Mouse (Mus musculus) gonadal fat pad, adult 2 months (tissue): Measurements from ENCODE around the gene Mfsd5. TPM values are rescaled to one million over a fixed set of nuclear protein-coding genes. Genes with fewer than 3 reads are reported as not detected.

Experiments used
- DNase-seq: peaks from one replicate; pipeline ENCODE4 v3.0.0-alpha.2; 2012; ENCODE audit warnings: low read depth
- polyA plus RNA-seq: library from polyadenylated mRNA; depleted of rRNA; stranded (reverse); fragments of >200 nt; gene quantifications from 2 replicates; pipeline ENCODE4 v1.2.3, GENCODE M21; 2012

Mfsd5 gene
- polyA plus RNA-seq, 1 experiment = 89.6 TPM

DNA sequence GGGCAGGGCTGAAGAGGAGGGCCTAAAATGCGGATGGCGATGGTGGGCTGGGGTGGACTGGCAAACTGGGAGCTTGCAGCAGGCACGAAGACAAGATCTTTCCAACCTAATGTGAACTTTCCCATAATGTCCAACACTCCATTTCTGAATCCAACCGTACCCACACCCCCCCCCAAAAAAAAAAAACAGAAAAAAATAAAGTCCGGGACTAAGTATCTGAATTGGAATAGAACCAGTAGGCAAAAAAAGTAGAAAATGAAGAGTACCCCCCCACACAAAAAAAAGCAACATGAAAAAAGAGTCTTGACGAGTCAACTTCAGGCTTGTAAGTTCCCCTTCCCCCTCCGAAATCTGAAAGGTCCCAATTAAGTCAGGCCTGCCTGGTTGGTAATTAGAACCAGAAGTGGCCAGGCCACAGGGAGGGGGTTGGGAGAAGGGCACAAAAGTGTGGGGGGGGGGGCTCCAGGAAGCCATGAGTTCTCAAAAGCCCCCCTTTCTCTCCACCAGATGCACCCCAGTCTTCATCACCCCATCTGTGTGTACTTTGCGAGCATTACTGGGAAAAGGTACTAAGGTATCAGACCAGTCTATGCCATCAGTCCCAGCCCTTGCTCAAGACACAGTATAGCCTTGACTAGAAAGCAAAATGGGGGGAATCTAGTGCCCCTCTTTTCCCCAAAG is 31.0 kb upstream of the Mfsd5 start:
- no peak for DNase-seq

DNA sequence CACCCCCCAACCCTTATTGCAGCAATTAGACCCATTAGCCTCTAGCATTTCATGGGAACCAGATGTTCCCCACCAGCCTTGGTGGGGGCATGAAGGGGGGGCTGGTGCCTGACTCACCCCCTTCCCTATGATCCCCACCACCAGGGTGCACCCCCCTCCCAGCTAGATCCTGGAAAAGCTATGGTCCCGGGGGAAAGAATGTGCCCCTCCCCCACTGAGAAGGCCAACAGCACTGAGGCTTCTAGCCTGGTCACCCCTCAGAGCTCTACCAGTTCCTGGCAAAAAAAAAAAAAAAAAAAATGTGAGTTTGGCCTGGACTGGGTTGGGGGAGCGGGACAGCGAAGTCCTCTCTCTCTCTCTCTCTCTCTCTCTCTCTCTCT is 30.5 kb upstream of the Mfsd5 start:
- DNase-seq = no peak

DNA sequence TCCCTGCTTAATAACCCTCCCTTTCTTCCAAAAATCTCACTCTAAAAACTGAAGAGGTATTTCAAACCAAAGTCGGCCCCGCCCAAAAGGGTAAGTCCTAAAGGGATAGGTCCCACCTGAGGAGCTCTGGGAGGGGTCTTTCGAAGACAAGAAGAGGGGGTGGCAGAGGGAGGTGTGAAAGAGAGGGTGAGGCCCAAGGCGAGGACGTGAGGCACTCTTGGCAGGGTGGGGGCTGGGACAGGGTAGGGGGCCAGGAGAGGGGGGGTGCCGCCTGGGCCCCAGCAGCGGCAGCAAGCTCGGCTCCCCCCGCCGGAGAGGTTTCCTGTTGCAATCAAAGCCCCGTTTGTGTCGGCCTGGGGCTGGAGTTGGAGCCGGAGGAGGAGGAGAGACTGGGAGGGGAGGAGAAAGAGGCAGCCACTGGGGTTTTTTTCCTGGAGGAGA is 30.0 kb upstream of the Mfsd5 start:
- DNase-seq = no peak

DNA sequence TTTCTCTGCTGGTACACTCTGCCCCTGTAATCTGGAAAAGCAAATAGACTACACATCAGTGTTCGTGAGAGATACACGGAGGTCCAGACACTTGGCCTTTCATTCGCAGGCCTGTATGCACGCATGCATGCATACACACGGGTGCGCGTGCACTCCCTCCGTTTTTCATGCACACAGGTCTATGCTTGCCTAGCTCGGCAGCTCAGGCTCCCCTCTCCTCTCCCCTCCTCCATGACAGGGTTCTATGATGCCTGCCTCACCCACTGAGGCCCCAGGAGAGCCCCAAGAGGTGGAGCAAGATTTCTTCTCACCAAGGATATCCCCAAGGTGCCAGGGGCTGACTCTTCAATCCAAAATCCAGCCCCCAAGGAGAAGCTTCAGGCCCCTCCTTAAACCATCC is 29.3 kb upstream of the Mfsd5 start:
- no peak for DNase-seq

DNA sequence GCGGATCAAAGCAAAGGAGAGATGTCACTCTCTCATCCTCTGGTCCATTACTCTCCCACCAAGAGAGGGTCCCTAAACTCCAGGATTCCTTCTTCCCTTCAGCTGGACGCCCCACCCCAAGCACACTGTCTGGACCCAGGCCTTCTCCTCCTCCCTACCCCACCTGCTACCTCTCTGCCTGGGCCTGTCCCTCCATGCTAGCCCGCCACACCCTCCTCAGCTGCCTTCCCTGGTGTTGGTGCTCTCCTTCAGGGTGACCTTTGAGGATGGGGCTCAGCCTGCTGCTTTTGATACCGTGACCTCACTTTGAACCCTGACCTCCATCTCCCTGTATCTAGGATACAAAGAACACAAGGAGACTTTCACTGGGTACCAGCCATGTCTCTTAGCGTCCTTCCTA is 28.7 kb upstream of the Mfsd5 start:
- DNase-seq = no peak

DNA sequence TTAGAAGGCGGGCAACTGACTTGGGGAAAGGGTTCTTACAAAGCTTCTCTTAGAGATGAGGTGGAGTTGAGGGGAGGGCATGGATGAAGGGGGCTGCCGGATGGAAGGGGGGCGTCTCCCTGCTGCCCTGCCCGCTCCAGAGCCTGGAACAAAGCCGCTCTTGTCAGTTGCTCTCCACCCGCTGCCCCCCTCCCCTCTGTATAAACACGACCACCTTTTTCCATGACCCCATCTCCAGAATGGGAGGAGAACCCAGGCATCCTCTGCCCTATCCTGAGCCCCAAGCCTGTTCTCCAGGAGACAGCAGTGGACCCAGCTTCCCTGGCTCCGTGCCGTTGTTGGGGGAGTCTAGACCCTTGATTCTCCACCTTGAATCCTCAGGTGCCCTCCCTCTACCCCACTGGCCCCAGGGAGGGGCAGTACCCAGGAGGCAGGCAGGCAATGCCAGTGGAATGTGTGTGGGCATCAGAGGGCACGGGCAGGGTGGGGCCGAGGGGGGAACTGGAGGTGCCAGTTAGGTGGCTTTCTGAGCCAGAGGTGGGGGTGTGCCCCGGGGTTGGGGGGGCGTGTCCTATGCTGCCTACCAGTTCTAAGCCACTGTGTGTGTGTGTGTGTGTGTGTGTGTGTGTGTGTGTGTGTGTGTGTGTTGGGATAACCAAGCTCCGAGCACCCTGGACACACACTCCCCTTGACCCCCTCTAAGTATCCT is 23.6 kb upstream of the Mfsd5 start:
- no peak for DNase-seq

DNA sequence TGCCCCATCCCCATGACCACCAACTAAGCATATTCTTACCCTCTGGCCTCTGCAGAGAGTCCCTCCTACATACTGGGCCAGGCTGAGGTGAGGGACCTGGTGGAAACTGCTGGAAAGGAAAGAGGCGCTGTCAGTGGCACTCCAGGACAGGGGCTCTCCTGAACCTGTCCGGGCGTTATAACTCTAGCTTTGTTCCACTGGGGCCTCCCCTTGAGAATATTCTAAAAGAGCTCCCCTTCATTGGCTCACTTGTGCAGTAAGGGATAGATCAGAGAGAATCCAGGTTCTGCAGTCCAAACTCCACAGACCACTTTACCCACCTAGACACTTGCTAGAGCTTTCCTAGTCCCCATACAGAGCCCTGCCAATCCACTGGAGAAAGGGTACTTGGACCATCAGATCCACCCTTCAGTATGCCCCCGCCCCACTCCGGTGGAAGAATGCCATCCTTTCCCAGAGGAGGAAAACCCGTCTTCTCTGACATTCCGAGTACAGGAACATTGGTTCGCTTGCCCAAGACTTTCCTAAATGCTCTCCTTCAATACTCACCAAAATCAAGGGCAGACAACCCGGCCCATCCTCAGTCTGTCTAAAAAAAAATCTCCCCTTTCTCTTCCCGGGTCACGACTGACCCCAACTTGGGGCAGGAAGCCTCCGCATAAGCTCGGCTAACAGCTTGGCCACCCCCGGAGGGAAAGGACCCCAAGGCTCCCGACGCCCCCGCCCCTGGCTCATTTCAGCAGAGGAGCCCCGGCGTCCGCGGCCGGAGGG is 22.6 kb upstream of the Mfsd5 start:
- DNase-seq = no peak

DNA sequence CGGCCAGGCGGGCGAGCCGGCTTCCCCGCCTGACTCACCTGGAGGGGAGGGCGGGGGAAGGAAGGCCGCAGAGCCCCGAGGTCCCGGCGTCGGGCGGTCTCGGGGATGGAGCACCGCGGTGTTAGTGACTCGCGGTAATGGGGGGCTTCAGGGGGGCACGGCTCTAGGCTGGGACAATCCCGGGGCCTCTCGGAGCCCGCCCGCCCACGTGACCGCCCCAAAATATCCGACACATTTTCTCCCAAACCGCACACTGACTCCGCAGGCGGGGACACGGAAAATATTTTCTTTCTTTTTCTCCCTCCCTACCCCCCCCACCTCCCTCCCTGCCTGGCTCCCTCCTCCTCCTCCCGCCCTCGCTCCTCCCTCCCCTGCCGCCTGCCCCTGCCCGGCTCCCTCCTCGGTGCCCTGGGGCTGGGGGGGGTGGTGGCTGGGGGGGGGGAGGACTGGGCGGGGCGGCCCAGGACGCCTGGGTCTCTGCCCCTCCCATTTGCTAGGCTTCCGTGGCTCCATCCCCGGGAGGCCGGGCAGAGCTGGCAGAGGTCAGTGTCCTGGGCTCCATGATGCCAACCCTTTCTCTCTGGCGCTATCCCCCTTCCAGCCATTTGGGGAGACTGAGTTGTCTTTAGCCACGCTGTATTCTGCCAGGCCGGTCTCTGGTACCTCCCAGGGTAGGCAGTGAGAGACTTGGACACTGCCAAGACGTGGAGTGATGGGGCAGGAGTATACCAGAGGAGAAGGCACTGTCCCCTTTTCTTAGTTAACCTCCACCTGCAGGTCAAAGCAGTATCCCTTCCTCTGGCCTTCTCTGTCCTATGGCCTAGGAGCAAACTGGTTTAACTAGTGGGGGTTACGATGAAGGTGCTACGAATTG is 21.8 kb upstream of the Mfsd5 start, which contains the start of gene Rarg:
TSS of gene Rarg (minus strand) at position 316 of the 874 bp plus-strand sequence.
- DNase-seq = no peak

DNA sequence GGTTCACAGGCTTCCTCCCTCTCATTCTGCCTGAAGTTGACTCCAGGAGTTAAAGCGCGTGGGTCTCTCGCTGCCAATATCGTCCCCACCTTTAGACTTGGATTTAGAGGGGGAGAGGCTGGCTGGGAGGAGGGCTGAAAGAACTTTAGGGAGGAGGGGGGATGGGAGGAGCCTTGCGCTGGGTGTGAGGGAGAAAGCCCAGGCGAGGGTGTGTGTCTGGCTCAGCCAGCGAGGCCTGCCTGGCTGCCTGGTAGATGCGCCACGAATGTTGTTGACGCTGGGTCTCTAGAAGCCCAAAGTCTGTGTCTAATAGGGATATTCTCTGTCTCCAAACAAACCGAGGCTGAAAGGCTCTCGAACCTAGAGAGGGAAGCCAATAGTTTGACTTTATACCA is 21.2 kb upstream of the Mfsd5 start:
- DNase-seq = no peak

DNA sequence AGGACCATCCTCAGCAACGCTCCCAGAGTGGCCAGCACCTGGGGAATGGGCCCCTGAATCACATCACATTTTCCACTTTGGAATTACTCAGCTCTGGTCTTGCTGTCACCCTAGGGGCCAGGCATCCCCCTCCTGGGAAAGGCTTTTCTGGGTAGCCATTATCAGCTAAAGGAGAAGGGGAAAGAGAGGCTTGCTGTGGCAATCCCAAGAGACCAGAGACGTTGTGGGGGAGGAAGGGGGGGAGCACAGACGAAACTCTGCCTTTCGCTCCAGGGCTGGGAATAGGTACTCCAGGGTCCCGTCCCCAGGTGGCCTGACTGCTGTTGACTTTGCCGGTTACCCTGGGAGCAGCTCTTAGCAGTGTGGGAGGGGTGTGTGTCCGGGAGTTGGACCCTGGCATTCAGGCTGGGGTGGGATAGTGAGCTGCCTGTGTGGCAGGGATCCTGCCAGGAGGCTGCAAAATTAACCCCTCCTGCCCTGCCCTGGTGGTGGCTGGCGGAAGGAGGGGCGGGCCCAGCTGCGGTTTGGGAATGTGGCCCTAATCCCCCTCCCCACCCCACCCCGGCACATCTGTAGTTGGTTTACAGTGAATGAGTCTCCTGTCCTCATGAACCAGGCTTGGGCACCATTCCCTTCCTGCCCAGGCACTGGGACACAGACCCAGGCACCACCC is 20.5 kb upstream of the Mfsd5 start:
- DNase-seq = no peak

DNA sequence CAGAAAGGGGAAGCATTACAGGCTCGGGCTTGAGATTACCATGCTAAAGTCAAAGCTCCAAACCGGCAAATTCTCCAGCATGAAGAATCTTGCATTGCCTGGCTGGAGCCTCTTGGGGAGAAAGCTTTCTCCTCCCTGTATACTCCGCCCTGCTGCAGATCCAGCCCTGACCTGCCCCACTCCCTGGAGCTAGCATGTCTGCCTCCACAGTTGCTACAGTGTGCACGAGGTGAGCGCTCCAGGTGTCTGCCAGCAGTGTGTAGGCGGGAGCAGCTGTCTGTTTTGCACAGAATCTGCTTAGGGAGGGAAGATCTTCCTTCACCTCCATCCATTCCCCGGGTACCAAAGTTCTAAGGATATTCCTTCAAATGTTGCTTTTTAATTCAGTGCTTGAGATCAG is 16.7 kb upstream of the Mfsd5 start:
- no peak for DNase-seq

DNA sequence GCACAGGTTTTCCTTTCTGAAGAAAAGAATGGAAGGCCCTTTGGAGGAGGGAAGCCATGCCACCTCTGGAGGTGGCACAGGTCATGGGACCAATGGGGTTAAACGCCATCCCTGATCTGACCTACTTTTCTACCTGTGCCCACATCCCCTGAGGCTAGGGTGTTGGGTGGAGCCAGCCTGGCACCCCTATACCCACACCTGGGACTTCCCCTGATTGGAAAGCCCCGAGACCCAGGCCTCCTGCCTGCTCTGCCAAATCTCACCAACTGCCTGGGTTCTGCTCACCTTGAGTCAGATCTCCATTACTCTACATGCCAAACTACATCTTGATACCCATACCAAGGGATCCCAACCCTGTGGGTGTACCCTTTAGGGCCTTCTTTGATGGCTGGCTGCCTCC is 16.2 kb upstream of the Mfsd5 start:
- no peak for DNase-seq

DNA sequence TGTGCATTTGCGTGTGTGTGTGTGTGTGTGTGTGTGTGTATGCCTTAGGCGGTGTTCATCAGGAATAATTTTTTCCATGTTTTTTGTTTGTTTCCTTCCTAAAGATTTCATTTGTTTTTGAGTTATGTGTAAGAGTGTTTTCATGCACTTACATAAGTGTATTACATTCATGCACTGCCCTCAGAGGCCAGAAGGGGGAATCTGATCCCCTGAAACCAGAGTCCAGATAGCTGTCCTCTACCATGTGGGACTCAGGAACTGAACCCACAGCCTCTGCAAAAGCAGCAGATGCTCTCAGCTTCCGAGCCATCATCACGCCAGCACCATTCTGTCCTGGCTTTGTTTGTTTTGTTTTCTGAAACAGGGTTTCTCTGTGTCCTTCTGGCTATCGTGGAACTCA is 13.7 kb upstream of the Mfsd5 start:
- DNase-seq = no peak

DNA sequence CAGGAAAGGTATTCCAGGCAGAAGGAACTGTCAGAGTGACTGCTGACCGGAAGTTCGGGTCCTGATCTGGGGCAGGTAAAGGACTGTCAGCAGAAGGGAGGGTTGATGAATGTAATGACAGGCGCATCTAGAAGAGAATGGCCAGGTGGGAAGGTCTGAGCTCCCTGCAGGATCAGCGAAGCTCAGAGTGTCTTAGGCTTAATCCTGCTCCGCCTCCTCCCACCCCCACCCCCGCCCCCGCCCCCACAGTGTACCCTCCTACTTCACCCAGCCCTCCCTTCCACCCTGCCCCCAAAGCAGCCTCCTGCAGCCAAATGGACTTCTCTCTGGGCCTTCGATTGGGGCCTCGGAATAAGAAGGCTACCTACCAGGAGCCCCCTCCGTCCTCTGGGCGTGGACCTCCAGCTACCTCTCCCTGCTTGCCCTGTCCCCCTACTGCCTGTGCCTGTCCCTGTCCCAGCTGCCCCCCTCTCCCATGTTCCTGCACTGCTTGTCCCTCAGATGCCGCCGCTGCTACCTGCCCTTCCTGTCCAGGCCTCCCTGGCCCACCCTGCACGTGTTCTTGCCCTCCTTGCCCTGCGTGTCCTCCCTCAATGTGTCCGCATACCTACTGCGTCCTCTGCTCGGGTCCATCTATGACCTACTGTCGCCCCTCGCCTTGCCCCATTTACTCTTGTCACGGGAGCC is 8.8 kb upstream of the Mfsd5 start, which contains the start of gene Gm9918:
TSS of gene Gm9918 (plus strand) at position 290 of the 687 bp plus-strand sequence.
- DNase-seq = no peak

DNA sequence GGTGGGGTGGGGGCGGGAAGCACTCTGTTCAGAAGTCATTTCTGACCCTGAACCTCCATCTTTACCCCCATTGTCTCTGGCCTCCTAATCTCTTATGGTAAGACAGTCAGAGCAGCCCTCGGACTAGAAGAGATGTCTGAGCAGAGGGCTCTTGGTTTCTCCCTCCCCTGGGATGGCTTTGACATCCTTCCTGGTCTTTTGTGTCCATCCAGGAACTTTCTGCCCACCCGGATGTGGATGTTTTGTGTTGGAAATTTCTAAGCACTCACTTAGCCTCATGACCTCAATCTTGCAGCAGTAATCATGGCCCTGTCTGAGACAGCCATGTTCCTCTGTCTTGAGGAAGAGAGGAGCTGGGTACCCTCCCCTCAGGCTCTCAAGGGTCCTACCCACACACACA is 7.8 kb upstream of the Mfsd5 start:
- no peak for DNase-seq

DNA sequence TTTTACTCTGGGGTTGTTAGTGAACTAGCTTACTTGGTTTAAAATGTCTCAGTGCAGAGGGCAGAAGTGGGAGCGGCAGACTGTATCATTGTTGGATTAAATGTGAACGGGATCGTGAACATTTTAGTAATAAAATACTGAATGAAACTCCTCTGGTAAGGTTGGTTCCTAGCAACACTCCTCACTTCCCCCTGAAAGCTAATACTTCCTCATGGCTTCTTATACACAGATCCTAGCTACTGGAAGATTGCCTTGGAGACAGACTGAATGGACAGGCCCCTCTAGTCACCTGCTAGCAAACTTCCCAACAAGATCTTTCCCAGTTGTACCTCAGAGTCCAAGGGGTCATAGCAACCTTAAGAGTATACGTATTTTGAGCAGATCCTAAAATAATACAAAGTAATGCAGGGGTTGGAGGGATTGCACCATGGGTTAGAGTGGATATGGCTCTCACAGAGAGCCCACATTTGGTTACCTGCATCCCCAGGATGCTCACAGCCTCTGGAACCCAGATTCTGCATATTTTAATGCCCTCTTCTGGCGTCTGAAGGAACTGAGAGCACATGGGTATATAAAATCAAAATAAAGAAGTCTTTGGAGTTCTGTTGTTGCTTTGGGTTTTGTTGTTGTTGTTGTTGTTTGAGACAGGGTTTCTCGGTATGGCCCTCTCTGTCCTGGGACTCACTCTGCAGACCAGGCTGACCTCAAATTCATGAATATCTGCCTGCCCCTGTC is 5.1 kb upstream of the Mfsd5 start:
- DNase-seq = no peak

DNA sequence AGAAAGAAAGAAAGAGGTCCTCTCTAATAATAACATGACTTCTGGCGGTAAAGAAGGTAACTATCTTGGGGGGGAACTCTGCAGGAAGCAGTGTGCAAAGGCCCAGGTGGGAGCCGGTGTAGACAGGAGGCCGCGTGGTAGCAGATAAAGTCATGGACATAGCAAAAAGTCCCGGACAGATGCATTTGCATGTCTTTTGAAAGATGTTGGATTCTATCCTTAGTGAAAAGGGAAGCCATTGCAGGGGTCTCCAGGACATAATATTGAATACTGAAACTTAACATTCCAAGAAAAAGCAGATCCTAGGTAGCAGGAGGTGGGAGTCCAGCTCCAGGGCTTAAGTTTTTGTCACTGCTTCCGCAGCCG is 545 bp upstream of the Mfsd5 start:
- DNase-seq = no peak

DNA sequence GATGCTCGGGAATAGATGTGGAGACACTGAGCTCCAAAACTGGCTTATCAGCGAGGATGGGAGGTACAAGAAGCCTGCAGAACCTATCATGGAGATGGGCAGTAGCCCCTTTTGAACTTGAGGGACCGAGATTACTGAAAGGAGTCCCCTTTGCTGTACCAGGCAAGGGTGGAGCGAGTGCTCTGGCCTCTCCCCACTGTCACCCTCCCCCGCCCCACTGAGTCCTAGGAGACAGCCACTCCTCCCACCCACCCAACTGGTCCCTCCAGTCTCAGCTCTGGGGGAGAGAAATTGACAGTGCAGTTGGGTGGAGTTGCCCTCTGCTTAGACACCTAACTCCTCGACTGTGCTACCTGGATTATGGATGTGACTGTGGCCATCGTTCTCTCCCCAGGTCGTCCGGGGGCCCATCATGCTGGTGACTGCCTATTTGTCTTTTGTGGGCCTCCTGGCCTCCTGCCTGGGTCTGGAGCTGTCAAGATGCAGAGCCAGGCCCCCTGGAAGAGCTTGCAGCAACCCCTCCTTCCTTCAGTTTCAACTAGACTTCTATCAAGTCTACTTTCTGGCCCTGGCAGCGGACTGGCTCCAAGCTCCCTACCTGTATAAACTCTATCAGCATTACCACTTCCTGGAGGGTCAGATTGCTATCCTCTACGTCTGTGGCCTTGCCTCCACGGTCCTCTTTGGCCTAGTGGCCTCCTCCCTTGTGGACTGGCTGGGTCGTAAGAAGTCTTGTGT is 698 bp downstream of the Mfsd5 start:
- no peak for DNase-seq

DNA sequence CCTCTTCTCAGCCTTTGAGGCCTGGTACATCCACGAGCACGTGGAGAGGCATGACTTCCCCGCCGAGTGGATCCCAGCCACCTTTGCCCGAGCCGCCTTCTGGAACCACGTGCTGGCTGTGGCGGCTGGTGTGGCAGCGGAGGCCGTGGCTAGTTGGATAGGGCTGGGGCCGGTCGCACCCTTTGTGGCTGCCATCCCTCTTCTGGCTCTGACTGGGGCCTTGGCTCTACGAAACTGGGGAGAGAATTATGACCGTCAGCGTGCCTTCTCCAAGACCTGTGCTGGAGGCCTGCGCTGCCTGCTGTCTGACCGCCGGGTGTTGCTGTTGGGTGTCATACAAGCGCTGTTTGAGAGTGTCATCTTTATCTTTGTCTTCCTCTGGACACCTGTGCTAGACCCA is 1.4 kb downstream of the Mfsd5 start:
- DNase-seq = no peak
